Mouse (Mus musculus): ENCODE data around the gene Tmem270. TPM values are rescaled to one million over a fixed set of nuclear protein-coding genes. Genes with fewer than 3 reads are reported as not detected.

The Tmem270 gene
- total and polyA plus RNA-seq, 3 experiments: not detected

- peaks cover 12 to 35% of the 10 kb centered on the region in 2 experiments for H3K4me1 ChIP-seq (ENCODE audit: control insufficient read depth in 1 of 2, insufficient read depth in 2 of 2, low read length in 2 of 2)
- H3K36me3 ChIP-seq (ENCODE audit: control insufficient read depth in 1 of 2, insufficient read depth in 2 of 2, low read length in 2 of 2): peaks cover 0 to 27% of the 10 kb centered on the region in 2 experiments; a peak in 2 of 4 replicates
- no peak for DNase-seq (ENCODE audit: low read depth, low spot score)
- H3K27me3 ChIP-seq (ENCODE audit: control insufficient read depth in 1 of 2, insufficient read depth in 2 of 2, low read length in 2 of 2): peaks cover 0 to 8% of the 10 kb centered on the region in 2 experiments; a peak in 3 of 4 replicates
- no peak overlapping the region for H3K9ac ChIP-seq (ENCODE audit: control insufficient read depth, low read depth, low read length, poor library complexity, severe bottlenecking)
- no peak overlapping the region for H3K4me3 ChIP-seq (ENCODE audit: control insufficient read depth in 1 of 2, insufficient read depth in 1 of 2, low read depth in 2 of 2, low read length in 2 of 2)
- no peak overlapping the region for H3K27ac ChIP-seq (ENCODE audit: control insufficient read depth, low read depth, low read length)
- H3K79me2 ChIP-seq (ENCODE audit: control insufficient read depth, insufficient read depth, low read length, poor library complexity): no peaks in the 10 kb centered on the region
- no peak for TF ChIP-seq MAFK (IDR thresholded peaks at IDR 0.05; ENCODE audit: borderline replicate concordance, low read depth, low read length)
- TF ChIP-seq ZC3H11A (IDR thresholded peaks at IDR 0.05; ENCODE audit: low read depth, low read length): no peak
- TF ChIP-seq POLR2A (IDR thresholded peaks at IDR 0.05; ENCODE audit: control insufficient read depth in 1 of 2, insufficient read depth in 1 of 2, low read depth in 1 of 2, low read length in 2 of 2, poor library complexity in 1 of 2): no peak
- TF ChIP-seq MYC (IDR thresholded peaks at IDR 0.05; ENCODE audit: low read depth, low read length): no peak
- TF ChIP-seq GATA1 (IDR thresholded peaks at IDR 0.05; ENCODE audit: low read depth, low read length): no peak
- TF ChIP-seq TBP (IDR thresholded peaks at IDR 0.05; ENCODE audit: low read depth, low read length): no peak
- no peak for TF ChIP-seq MXI1 (IDR thresholded peaks at IDR 0.05; ENCODE audit: low read depth, low read length)
- no peak for TF ChIP-seq MAX (IDR thresholded peaks at IDR 0.05; ENCODE audit: low read length)
- H3K9me3 ChIP-seq (replicated peaks; ENCODE audit: insufficient read depth, low read length): no peaks in the 10 kb centered on the region
These were observed 16.6 kb upstream of the Tmem270 start for GRCm38 (mm10) chr5:134923141-134923540.

GRCm38 (mm10) chr5:134921106-134921505 is 14.6 kb upstream of the Tmem270 start:
- peaks cover 0 to under 1% of the 10 kb centered on the region in 2 experiments; a peak in 2 of 4 replicates for H3K27me3 ChIP-seq (ENCODE audit: control insufficient read depth in 1 of 2, insufficient read depth in 2 of 2, low read length in 2 of 2)
- H3K36me3 ChIP-seq (ENCODE audit: control insufficient read depth in 1 of 2, insufficient read depth in 2 of 2, low read length in 2 of 2): peaks cover 0 to 27% of the 10 kb centered on the region in 2 experiments; a peak in 2 of 4 replicates
- no peak overlapping the region for H3K9ac ChIP-seq (ENCODE audit: control insufficient read depth, low read depth, low read length, poor library complexity, severe bottlenecking)
- TF ChIP-seq TCF12 (IDR thresholded peaks at IDR 0.05; ENCODE audit: low read depth, low read length): peak; percentile 95
- peak; percentile 28; the same call in 1 of the 2 replicates for TF ChIP-seq MXI1 (IDR thresholded peaks at IDR 0.05; ENCODE audit: low read depth, low read length)
- peak; percentile 9; the same call in 1 of the 2 replicates for TF ChIP-seq RCOR1 (IDR thresholded peaks at IDR 0.05; ENCODE audit: low read depth, low read length)
- TF ChIP-seq GATA1 (IDR thresholded peaks at IDR 0.05; ENCODE audit: low read depth, low read length): peak; percentile 86
- peak; percentile 80 for TF ChIP-seq TAL1 (IDR thresholded peaks at IDR 0.05; ENCODE audit: low read length)
- peak; percentile 84; the same call in 1 of the 2 replicates for TF ChIP-seq BHLHE40 (IDR thresholded peaks at IDR 0.05; ENCODE audit: borderline replicate concordance, low read depth, low read length)
- TF ChIP-seq GABPA (IDR thresholded peaks at IDR 0.05; ENCODE audit: low read depth, low read length): no peak
- 0 out of 2 replicates have a peak, but pooled peaks have one; percentile 24 for TF ChIP-seq SIN3A (IDR thresholded peaks at IDR 0.05; ENCODE audit: low read length)
- peak; percentile 88 for TF ChIP-seq ETS1 (IDR thresholded peaks at IDR 0.05; ENCODE audit: low read depth, low read length)
- no peak for TF ChIP-seq MAFK (IDR thresholded peaks at IDR 0.05; ENCODE audit: borderline replicate concordance, low read depth, low read length)
- TF ChIP-seq EP300 (IDR thresholded peaks at IDR 0.05; ENCODE audit: low read depth in 1 of 2, low read length in 2 of 2): peak; percentile 67 to 89
- TF ChIP-seq USF1 (IDR thresholded peaks at IDR 0.05; ENCODE audit: low read depth, low read length): peak; percentile 52; the same call in 1 of the 2 replicates
- no peak for TF ChIP-seq ELF1 (IDR thresholded peaks at IDR 0.05; ENCODE audit: low read depth, low read length)
- no peak for TF ChIP-seq ZNF384 (IDR thresholded peaks at IDR 0.05; ENCODE audit: low read depth, low read length)
- TF ChIP-seq TBP (IDR thresholded peaks at IDR 0.05; ENCODE audit: low read depth, low read length): no peak
- TF ChIP-seq CTCF (IDR thresholded peaks at IDR 0.05 in 2 of 3, conservative IDR thresholded peaks at IDR 0.05 in 1 of 3; ENCODE audit: control insufficient read depth in 1 of 3, insufficient read depth in 1 of 3, low read depth in 2 of 3, low read length in 3 of 3, poor library complexity in 1 of 3, severe bottlenecking in 1 of 3): no peak
- no peak for TF ChIP-seq UBTF (IDR thresholded peaks at IDR 0.05; ENCODE audit: borderline replicate concordance, insufficient read depth, low read depth, low read length)
- no peak for TF ChIP-seq KAT2A (conservative IDR thresholded peaks at IDR 0.05; ENCODE audit: low read depth, low read length)
- no peak for TF ChIP-seq SMC3 (IDR thresholded peaks at IDR 0.05; ENCODE audit: low read depth, low read length)
- H3K79me2 ChIP-seq (ENCODE audit: control insufficient read depth, insufficient read depth, low read length, poor library complexity): no peaks in the 10 kb centered on the region
- DNase-seq (ENCODE audit: low read depth, low spot score): peak; percentile 68
- H3K27ac ChIP-seq (ENCODE audit: control insufficient read depth, low read depth, low read length): peak overlapping the region; percentile 50
- H3K4me1 ChIP-seq (ENCODE audit: control insufficient read depth in 1 of 2, insufficient read depth in 2 of 2, low read length in 2 of 2): peaks cover 12 to 35% of the 10 kb centered on the region in 2 experiments
- no peak overlapping the region for H3K4me3 ChIP-seq (ENCODE audit: control insufficient read depth in 1 of 2, insufficient read depth in 1 of 2, low read depth in 2 of 2, low read length in 2 of 2)
- H3K9me3 ChIP-seq (replicated peaks; ENCODE audit: insufficient read depth, low read length): no peaks in the 10 kb centered on the region

Data from MEL (cell line).